Mouse (Mus musculus) layer of hippocampus, adult 18-20 months (tissue): ENCODE measurements around the gene 3100002H09Rik. TPM values are rescaled to one million over a fixed set of nuclear protein-coding genes. Genes with fewer than 3 reads are reported as not detected.

Experiments
- total RNA-seq, 2 experiments: library from RNA; stranded (reverse); gene quantifications; 2 replicates each; pipeline ENCODE4 v1.2.3; 2021

The 3100002H09Rik gene
- total RNA-seq, 2 experiments from 2014 or later = 0.66 to 1.3 TPM

Other genes starting within 250 kb of the 3100002H09Rik start
- gene Pou3f1, start 46.0 kb upstream of the 3100002H09Rik start, total RNA-seq = 10 to 100 TPM; 49.2 to 54.0 TPM
- gene Utp11, start 82.8 kb upstream of the 3100002H09Rik start, total RNA-seq = 10 to 100 TPM; 16.8 to 18.1 TPM
- gene Fhl3, start 89.9 kb upstream of the 3100002H09Rik start, total RNA-seq = 1 to 10 TPM; 1.2 to 1.4 TPM
- 10 to 100 TPM; 35.0 TPM for gene Sf3a3, start 104.0 kb upstream of the 3100002H09Rik start, total RNA-seq
- gene Inpp5b, start 131.0 kb upstream of the 3100002H09Rik start, total RNA-seq = 10 to 100 TPM; 42.9 to 47.1 TPM
- gene Mtf1, start 191.3 kb upstream of the 3100002H09Rik start, total RNA-seq = 10 to 100 TPM; 26.0 to 29.3 TPM
- gene Yrdc, start 239.9 kb upstream of the 3100002H09Rik start, total RNA-seq = 10 to 100 TPM; 34.3 to 36.6 TPM
- 10 to 100 TPM; 79.5 to 89.0 TPM for gene 1110065P20Rik, start 240.4 kb upstream of the 3100002H09Rik start, total RNA-seq